Mouse (Mus musculus): ENCODE data around the gene Csf1. TPM values are rescaled to one million over a fixed set of nuclear protein-coding genes. Genes with fewer than 3 reads are reported as not detected.

The Csf1 gene
- polyA plus RNA-seq, 1 experiment from 2014 or later, result 14.7 TPM

DNA sequence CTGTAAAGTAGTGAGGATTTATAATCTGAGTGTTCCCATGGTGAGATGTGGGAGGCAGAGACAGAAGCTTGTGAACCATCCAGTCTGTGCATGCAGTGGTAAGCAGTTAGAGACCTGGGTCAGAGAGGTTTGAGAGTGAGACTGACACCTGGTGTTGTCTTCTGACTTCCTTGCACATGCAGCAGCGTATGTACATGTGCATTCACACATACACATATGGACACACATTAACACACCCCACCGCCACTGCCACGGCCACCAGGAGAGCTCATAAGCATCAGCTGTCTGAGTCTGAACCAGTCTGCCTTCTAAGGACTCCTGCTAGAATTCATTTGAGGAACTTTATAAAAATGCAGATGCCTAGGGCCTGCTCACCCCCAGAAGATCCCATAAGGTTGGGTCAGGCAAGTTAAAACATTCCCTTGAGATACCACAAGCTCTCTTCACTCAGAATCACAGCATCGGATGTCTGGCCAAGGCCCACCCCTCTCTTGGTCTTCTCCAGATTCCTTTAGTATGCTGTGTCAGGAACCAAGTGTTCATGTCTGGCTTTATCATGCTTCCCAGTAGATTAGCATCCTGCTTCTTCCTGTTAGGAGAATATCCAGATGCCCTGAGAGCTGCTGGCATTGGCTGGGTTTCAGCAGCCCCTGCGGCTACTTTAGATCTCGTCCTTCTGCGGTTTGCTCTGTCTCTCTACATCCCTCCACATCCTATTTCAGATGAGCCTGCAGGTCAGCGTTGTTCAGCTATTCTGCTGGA is 42.1 kb upstream of the Csf1 start:
- no peak for ATAC-seq (ENCODE audit: low FRiP score, low TSS enrichment)
- Histone ChIP-seq H3K4me2 (replicated peaks; ENCODE audit: low read depth) (no peak overlapping the region), H3K9me3 (ENCODE audit: control insufficient read depth, low read length) (no peaks in the 10 kb centered on the region), H3K4me3 (ENCODE audit: low read depth, low read length) (no peak overlapping the region), H3K27me3 (ENCODE audit: control insufficient read depth, insufficient read depth, low read length) (no peaks in the 10 kb centered on the region), H3K36me3 (ENCODE audit: control insufficient read depth, insufficient read depth, low read length) (no peaks in the 10 kb centered on the region), H3K4me1 (replicated peaks; ENCODE audit: control insufficient read depth, insufficient read depth) (no peaks in the 10 kb centered on the region), H3K9ac (ENCODE audit: low read length) (no peak overlapping the region), H3K27ac (replicated peaks) (no peak overlapping the region; the same call in 1 of the 2 replicates)
- WGBS, result 65% methylated on average over 8 of the region's 8 CpGs
- TF ChIP-seq CTCF (IDR thresholded peaks at IDR 0.05; ENCODE audit: low read depth), result no peak
- TF ChIP-seq EP300 (optimal IDR thresholded peaks at IDR 0.05), result no peak
- no peak for DNase-seq (ENCODE audit: low spot score)

DNA sequence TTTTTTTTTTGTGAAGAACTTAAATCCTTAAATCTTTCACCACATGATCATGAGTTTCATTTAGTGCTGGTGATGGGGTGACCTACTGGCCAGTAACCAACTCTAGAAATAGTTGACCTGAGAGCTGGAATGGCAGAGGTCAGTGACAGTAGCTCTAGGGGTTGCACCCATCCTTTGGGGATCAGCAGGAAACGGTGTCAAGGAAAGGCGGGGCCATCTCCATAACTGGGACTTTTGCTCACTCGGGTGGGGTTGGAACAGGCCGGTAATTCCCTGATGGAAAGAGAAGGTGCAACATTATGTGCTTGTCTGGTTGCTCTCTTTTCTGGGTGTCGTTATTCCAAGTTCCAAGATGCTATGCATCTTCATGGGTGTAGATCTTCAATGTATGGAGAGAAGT is 38.7 kb upstream of the Csf1 start:
- Histone ChIP-seq H3K9ac (ENCODE audit: low read length) (no peak overlapping the region), H3K4me1 (replicated peaks; ENCODE audit: control insufficient read depth, insufficient read depth) (0 out of 2 replicates have a peak, but pooled peaks cover under 1% of the 10 kb centered on the region), H3K9me3 (ENCODE audit: control insufficient read depth, low read length) (no peaks in the 10 kb centered on the region), H3K27me3 (ENCODE audit: control insufficient read depth, insufficient read depth, low read length) (no peaks in the 10 kb centered on the region), H3K36me3 (ENCODE audit: control insufficient read depth, insufficient read depth, low read length) (no peaks in the 10 kb centered on the region), H3K27ac (replicated peaks) (no peak overlapping the region), H3K4me3 (ENCODE audit: low read depth, low read length) (no peak overlapping the region), H3K4me2 (replicated peaks; ENCODE audit: low read depth) (no peak overlapping the region)
- 77% methylated on average over 5 of the region's 5 CpGs for WGBS
- DNase-seq (ENCODE audit: low spot score), result no peak
- no peak for ATAC-seq (ENCODE audit: low FRiP score, low TSS enrichment)
- no peak for TF ChIP-seq EP300 (optimal IDR thresholded peaks at IDR 0.05)
- no peak for TF ChIP-seq CTCF (IDR thresholded peaks at IDR 0.05; ENCODE audit: low read depth)

DNA sequence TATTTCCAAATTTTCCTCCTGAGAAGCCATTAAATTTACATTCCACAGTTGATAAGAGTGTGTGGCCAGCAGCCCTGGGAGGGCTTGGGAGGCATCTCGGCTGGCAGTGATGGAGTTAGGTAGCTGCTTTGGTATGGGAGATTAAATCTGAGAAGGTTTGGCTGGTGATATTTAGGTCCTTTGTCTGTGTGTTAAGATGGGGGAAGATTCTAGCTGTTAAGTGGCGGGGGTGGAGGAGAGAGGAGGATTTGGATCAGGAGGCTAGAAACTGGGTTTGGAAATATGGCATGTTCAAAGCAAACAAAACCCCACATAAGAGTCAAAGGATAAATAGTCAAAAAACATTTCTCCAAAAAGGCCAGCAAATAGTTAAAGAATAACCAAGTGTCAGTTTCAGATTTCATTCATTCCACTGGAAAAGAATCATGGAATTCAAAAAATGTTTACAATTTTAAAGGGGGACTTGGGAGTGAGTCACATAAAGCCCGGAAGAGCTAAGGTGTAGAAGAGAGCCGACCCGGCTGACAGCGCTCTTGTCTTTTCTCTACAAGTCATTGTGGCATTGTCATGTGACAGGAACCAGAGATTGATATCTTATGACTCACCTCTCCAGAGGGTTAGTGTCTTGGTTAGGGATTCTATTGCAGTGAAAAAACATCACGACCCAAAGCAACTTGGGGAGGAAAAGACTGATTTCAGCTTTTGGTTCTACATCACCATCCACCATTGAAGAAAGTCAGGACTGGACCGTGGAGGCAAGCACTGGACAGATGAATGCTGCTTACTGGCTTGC is 36.1 kb upstream of the Csf1 start:
- 56% methylated on average over 8 of the region's 8 CpGs for WGBS
- H3K4me1 ChIP-seq (replicated peaks; ENCODE audit: control insufficient read depth, insufficient read depth), result peaks cover 2% of the 10 kb centered on the region; the same call in 1 of the 2 replicates
- no peak overlapping the region for H3K4me2 ChIP-seq (replicated peaks; ENCODE audit: low read depth)
- H3K36me3 ChIP-seq (ENCODE audit: control insufficient read depth, insufficient read depth, low read length), result no peaks in the 10 kb centered on the region
- no peak overlapping the region for H3K4me3 ChIP-seq (ENCODE audit: low read depth, low read length)
- no peak for DNase-seq (ENCODE audit: low spot score)
- no peak for ATAC-seq (ENCODE audit: low FRiP score, low TSS enrichment)
- no peak overlapping the region for H3K27ac ChIP-seq (replicated peaks)
- TF ChIP-seq CTCF (IDR thresholded peaks at IDR 0.05; ENCODE audit: low read depth), result no peak
- no peak for TF ChIP-seq EP300 (optimal IDR thresholded peaks at IDR 0.05)
- no peak overlapping the region for H3K9ac ChIP-seq (ENCODE audit: low read length)
- no peaks in the 10 kb centered on the region for H3K9me3 ChIP-seq (ENCODE audit: control insufficient read depth, low read length)
- no peaks in the 10 kb centered on the region for H3K27me3 ChIP-seq (ENCODE audit: control insufficient read depth, insufficient read depth, low read length)

DNA sequence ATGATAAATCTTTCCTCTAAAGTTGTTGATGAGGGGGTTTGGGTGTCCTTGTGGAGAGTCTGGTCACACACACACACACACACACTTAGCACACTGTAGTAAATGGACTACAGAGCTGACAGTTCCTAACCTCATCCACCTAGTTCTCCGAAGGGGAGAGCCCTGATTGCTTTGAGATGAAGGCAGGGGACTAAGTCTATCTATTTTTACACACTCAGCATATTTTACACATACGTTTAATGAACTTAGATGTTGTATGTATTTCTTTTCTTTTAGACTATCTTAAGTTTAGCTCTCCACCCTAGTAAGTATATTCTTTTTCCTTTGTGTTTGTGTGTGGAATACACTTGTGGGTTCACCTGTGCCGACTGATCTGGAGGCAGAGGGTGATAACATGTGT is 34.6 kb upstream of the Csf1 start:
- no peak overlapping the region for H3K27ac ChIP-seq (replicated peaks)
- no peak overlapping the region for H3K4me3 ChIP-seq (ENCODE audit: low read depth, low read length)
- H3K4me1 ChIP-seq (replicated peaks; ENCODE audit: control insufficient read depth, insufficient read depth), result peaks cover 2% of the 10 kb centered on the region; the same call in 1 of the 2 replicates
- H3K4me2 ChIP-seq (replicated peaks; ENCODE audit: low read depth), result no peak overlapping the region
- 88% methylated on average over 3 of the region's 3 CpGs for WGBS
- no peaks in the 10 kb centered on the region for H3K27me3 ChIP-seq (ENCODE audit: control insufficient read depth, insufficient read depth, low read length)
- no peaks in the 10 kb centered on the region for H3K36me3 ChIP-seq (ENCODE audit: control insufficient read depth, insufficient read depth, low read length)
- no peak for ATAC-seq (ENCODE audit: low FRiP score, low TSS enrichment)
- TF ChIP-seq EP300 (optimal IDR thresholded peaks at IDR 0.05) (no peak), CTCF (IDR thresholded peaks at IDR 0.05; ENCODE audit: low read depth) (no peak)
- H3K9me3 ChIP-seq (ENCODE audit: control insufficient read depth, low read length), result no peaks in the 10 kb centered on the region
- no peak for DNase-seq (ENCODE audit: low spot score)
- H3K9ac ChIP-seq (ENCODE audit: low read length), result no peak overlapping the region

DNA sequence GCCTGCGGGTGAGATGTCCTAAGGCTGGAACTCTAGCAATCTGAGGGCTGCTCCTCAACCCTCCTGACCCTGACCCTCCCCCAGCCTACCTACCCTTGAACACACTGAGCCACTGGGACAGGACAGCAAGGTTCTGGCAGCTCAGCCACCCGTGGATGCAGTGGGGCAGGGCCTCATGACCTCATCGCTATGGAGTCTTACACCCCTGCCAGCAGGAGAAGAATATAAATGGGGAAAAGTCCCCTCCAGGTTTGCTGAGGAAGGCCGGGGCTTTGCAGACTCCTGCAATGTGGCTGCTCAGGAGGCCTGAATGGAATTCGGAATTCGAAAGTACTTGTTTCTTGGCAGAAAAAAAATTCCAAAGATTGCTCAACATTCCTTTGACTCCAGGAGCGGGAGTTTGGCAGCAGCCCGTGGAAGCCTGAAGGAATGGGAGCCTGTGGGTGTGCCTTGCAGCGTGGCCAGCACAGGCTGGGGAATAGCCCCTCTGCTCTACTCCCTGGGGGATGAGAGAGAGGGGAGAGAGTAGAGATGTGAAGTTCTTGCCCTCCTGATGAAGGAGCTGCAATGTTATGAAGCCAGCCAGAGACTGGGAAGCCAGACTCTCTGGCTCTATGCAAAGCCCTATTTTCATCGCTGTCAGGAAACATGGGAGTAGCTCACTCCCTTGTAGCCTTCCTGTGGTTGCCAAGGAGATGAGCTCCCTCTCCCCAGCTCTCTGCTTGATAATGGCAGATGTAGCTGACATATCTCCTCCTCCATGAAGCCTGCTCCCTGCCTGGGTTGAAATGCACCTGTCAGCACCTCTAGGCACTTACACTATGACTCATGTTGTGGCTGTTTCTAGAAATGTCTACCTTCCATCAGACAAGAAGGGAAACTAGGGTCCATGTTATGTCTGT is 33.3 kb upstream of the Csf1 start:
- Histone ChIP-seq H3K36me3 (ENCODE audit: control insufficient read depth, insufficient read depth, low read length) (no peaks in the 10 kb centered on the region), H3K9ac (ENCODE audit: low read length) (peak overlapping the region; percentile 2; the same call in 1 of the 2 replicates), H3K4me2 (replicated peaks; ENCODE audit: low read depth) (peak overlapping the region; percentile 17), H3K27ac (replicated peaks) (peak overlapping the region; percentile 20), H3K4me3 (ENCODE audit: low read depth, low read length) (no peak overlapping the region), H3K27me3 (ENCODE audit: control insufficient read depth, insufficient read depth, low read length) (no peaks in the 10 kb centered on the region), H3K9me3 (ENCODE audit: control insufficient read depth, low read length) (no peaks in the 10 kb centered on the region), H3K4me1 (replicated peaks; ENCODE audit: control insufficient read depth, insufficient read depth) (peaks cover 2% of the 10 kb centered on the region)
- WGBS, result 16% methylated on average over 10 of the region's 10 CpGs
- ATAC-seq (ENCODE audit: low FRiP score, low TSS enrichment), result peak; percentile 75; the same call in 1 of the 2 replicates
- peak; percentile 37 for DNase-seq (ENCODE audit: low spot score)
- no peak for TF ChIP-seq CTCF (IDR thresholded peaks at IDR 0.05; ENCODE audit: low read depth)
- no peak for TF ChIP-seq EP300 (optimal IDR thresholded peaks at IDR 0.05)
